Mouse (Mus musculus) C2C12 (cell line): ENCODE measurements around the gene Apoa4.

ENCODE experiments used
- CEBPB ChIP-seq: IDR thresholded peaks from one replicate; pipeline ENCODE4 v1.6.1; 2011; ENCODE audit warnings: low read depth, mild to moderate bottlenecking, control low read depth, moderate library complexity
- CTCF ChIP-seq: IDR thresholded peaks from one replicate; pipeline ENCODE4 v1.5.1; 2011; ENCODE audit not compliant: control insufficient read depth, insufficient read depth, insufficient read length
- MAX ChIP-seq: IDR thresholded peaks from one replicate; pipeline ENCODE4 v1.6.1; 2011; ENCODE audit warnings: mild to moderate bottlenecking, control low read depth
- MYOG ChIP-seq: IDR thresholded peaks from one replicate; pipeline ENCODE4 v1.6.1; 2011; ENCODE audit not compliant: control insufficient read depth, insufficient read length; ENCODE audit errors: extremely low read depth
- USF1 ChIP-seq: IDR thresholded peaks from one replicate; pipeline ENCODE4 v1.6.1; 2011; ENCODE audit warnings: low read depth, mild to moderate bottlenecking, control low read depth, moderate library complexity

- TF ChIP-seq MAX (no peak), CTCF (no peak), CEBPB (no peak), MYOG (no peak), USF1 (no peak)
Observed at GRCm38 (mm10) chr9:46192642-46193041, 47.9 kb upstream of the Apoa4 start.
